Mouse (Mus musculus): ENCODE measurements around the gene Thpo.

- TF ChIP-seq CTCF (IDR thresholded peaks at IDR 0.05; ENCODE audit: control insufficient read depth, insufficient read depth, low read length): no peak
- TF ChIP-seq POLR2A (IDR thresholded peaks at IDR 0.05; ENCODE audit: borderline replicate concordance, control insufficient read depth, low read depth, low read length): no peak
Measured at GRCm38 (mm10) chr16:20725321-20725720, 9.0 kb downstream of the Thpo start.

Measured in bone marrow, adult 2 months (tissue).